In genomic region chr7:144677341-144678086, GRCm38 (mm10) we compare ENCODE assay signal across 11 mouse cellular contexts.
DNase-seq lines count a peak whose midpoint lies in the region; ATAC-seq and TF ChIP-seq lines count a peak whose summit lies in the region.
"Had no signal": no experiment of that assay in that cellular context is flagged by ENCODE, and none has a peak within 500 bp of the region (broad histone marks: within the 10 kb centered on the region; RNA-seq: fewer than 3 reads in every experiment).

No protein-coding gene starts in this region.

- H3K9me3 ChIP-seq in heart, embryonic 11.5 days (replicated peaks; ENCODE audit: control insufficient read depth, low read length) = no peaks in the 10 kb centered on the region
- no peaks in the 10 kb centered on the region for H3K9me3 ChIP-seq in lung, postnatal 0 days (ENCODE audit: low read length)
- H3K9me3 ChIP-seq in limb, embryonic 12.5 days = no peaks in the 10 kb centered on the region
- H3K9me3 ChIP-seq in stomach, postnatal 0 days (ENCODE audit: control insufficient read depth, low read length) = no peaks in the 10 kb centered on the region

- peak; percentile 32 for TF ChIP-seq CTCF in lung, postnatal 0 days (IDR thresholded peaks at IDR 0.05)
- TF ChIP-seq CTCF in stomach, postnatal 0 days (IDR thresholded peaks at IDR 0.05; ENCODE audit: low read depth) = no peak

- intact Hi-C loops in heart, postnatal 14 days (cut with DNase I) = no loop called here

- H3K4me1 ChIP-seq in heart, embryonic 11.5 days (ENCODE audit: control insufficient read depth, insufficient read depth, low read length) = peaks cover 7% of the 10 kb centered on the region
- H3K4me1 ChIP-seq in lung, postnatal 0 days (ENCODE audit: insufficient read depth, low read depth, low read length) = peaks cover 6% of the 10 kb centered on the region; the same call in 1 of the 2 replicates
- H3K4me1 ChIP-seq in limb, embryonic 12.5 days (replicated peaks) = 0 out of 2 replicates have a peak, but pooled peaks cover 4% of the 10 kb centered on the region
- H3K4me1 ChIP-seq in stomach, postnatal 0 days (replicated peaks; ENCODE audit: control insufficient read depth, insufficient read depth) = peaks cover 5% of the 10 kb centered on the region; the same call in 1 of the 2 replicates

- no peak for DNase-seq in heart, postnatal 14 days
- no peak for DNase-seq in lung, postnatal 0 days (ENCODE audit: low spot score)
- no peak for DNase-seq in lung, postnatal 14 days
- no peak for DNase-seq in stomach, postnatal 0 days (ENCODE audit: low spot score)
- no peak for DNase-seq in right cerebral cortex, postnatal 36 days (ENCODE audit: low spot score in 2 of 2)
- no peak for DNase-seq in frontal cortex, postnatal 36 days (ENCODE audit: low spot score in 2 of 2)
- DNase-seq: cerebellum, adult 8-10 months; gastrocnemius, postnatal 10 days had no signal

- H3K27ac ChIP-seq in heart, embryonic 11.5 days (ENCODE audit: low read depth, low read length) = no peak overlapping the region
- 0 out of 2 replicates have a peak overlapping the region, but pooled peaks have one; percentile 44 for H3K27ac ChIP-seq in lung, postnatal 0 days (ENCODE audit: low read length)
- no peak overlapping the region for H3K27ac ChIP-seq in limb, embryonic 12.5 days
- H3K27ac ChIP-seq in stomach, postnatal 0 days (replicated peaks) = no peak overlapping the region

- TF ChIP-seq EP300 in lung, postnatal 0 days (IDR thresholded peaks at IDR 0.05) = no peak
- TF ChIP-seq EP300 in stomach, postnatal 0 days (optimal IDR thresholded peaks at IDR 0.05) = no peak

- H3K9ac ChIP-seq in heart, embryonic 11.5 days (ENCODE audit: low read depth, low read length) = no peak overlapping the region
- H3K9ac ChIP-seq in lung, postnatal 0 days (replicated peaks; ENCODE audit: low read depth) = peak overlapping the region; percentile 41
- no peak overlapping the region for H3K9ac ChIP-seq in limb, embryonic 12.5 days (replicated peaks)
- H3K9ac ChIP-seq in stomach, postnatal 0 days (ENCODE audit: low read length) = 0 out of 2 replicates have a peak overlapping the region, but pooled peaks have one; percentile 27

- H3K27me3 ChIP-seq in heart, embryonic 11.5 days (ENCODE audit: control insufficient read depth, insufficient read depth, low read length) = peaks cover 40% of the 10 kb centered on the region
- 0 out of 2 replicates have a peak, but pooled peaks cover 3% of the 10 kb centered on the region for H3K27me3 ChIP-seq in lung, postnatal 0 days (replicated peaks; ENCODE audit: insufficient read depth, low read length)
- H3K27me3 ChIP-seq in limb, embryonic 12.5 days = peaks cover 50% of the 10 kb centered on the region
- H3K27me3 ChIP-seq in stomach, postnatal 0 days (ENCODE audit: control insufficient read depth, insufficient read depth, low read length) = no peaks in the 10 kb centered on the region

- 27% methylated on average over 12 of the region's 12 CpGs for WGBS in heart, embryonic 11.5 days (ENCODE audit: insufficient replicate concordance)
- 44% methylated on average over 12 of the region's 12 CpGs for WGBS in lung, postnatal 0 days
- WGBS in limb, embryonic 12.5 days = 35% methylated on average over 10 of the region's 12 CpGs
- WGBS in stomach, postnatal 0 days = 57% methylated on average over 12 of the region's 12 CpGs

- H3K4me3 ChIP-seq in heart, embryonic 11.5 days (ENCODE audit: low read depth, low read length) = peak overlapping the region; percentile 45; the same call in 1 of the 2 replicates
- H3K4me3 ChIP-seq in lung, postnatal 0 days (ENCODE audit: low read depth, low read length) = peak overlapping the region; percentile 41
- no peak overlapping the region for H3K4me3 ChIP-seq in limb, embryonic 12.5 days (replicated peaks)
- peak overlapping the region; percentile 44 for H3K4me3 ChIP-seq in stomach, postnatal 0 days (ENCODE audit: low read depth, low read length)

- peak overlapping the region; percentile 74 for H3K4me2 ChIP-seq in heart, embryonic 11.5 days
- H3K4me2 ChIP-seq in lung, postnatal 0 days (replicated peaks; ENCODE audit: low read depth, low read length) = peak overlapping the region; percentile 68
- H3K4me2 ChIP-seq in limb, embryonic 12.5 days = peak overlapping the region; percentile 81; the same call in 1 of the 2 replicates
- peak overlapping the region; percentile 77 for H3K4me2 ChIP-seq in stomach, postnatal 0 days (replicated peaks; ENCODE audit: low read depth)

- no peaks in the 10 kb centered on the region for H3K36me3 ChIP-seq in heart, embryonic 11.5 days (ENCODE audit: control insufficient read depth, insufficient read depth, low read length)
- H3K36me3 ChIP-seq in lung, postnatal 0 days (ENCODE audit: insufficient read depth, low read length) = no peaks in the 10 kb centered on the region
- no peaks in the 10 kb centered on the region for H3K36me3 ChIP-seq in limb, embryonic 12.5 days
- no peaks in the 10 kb centered on the region for H3K36me3 ChIP-seq in stomach, postnatal 0 days (ENCODE audit: control insufficient read depth, insufficient read depth, low read length)

- ATAC-seq in heart, embryonic 11.5 days (replicated peaks; ENCODE audit: insufficient number of reproducible peaks, low FRiP score, low TSS enrichment) = 0 out of 2 replicates have a peak, but pooled peaks have one; percentile 31
- ATAC-seq in lung, postnatal 0 days = 0 out of 2 replicates have a peak, but pooled peaks have one; percentile 6
- no peak for ATAC-seq in limb, embryonic 12.5 days (ENCODE audit: insufficient number of reproducible peaks, insufficient read depth, low FRiP score, low TSS enrichment, low read depth)
- no peak for ATAC-seq in stomach, postnatal 0 days (ENCODE audit: low FRiP score, low TSS enrichment)
- ATAC-seq: CD4-positive, CD25-positive, alpha-beta regulatory T cell, adult 4 months had no signal

Comparison
In these comparisons a context has a peak if more than half of its experiments do, and no peak if none do; other contexts are left out.
1. ATAC-seq: peak in heart, embryonic 11.5 days (single experiment) and lung, postnatal 0 days (single experiment); none in limb, embryonic 12.5 days (single experiment) and stomach, postnatal 0 days (single experiment).
2. H3K9ac ChIP-seq: peak in lung, postnatal 0 days (single experiment) and stomach, postnatal 0 days (single experiment); none in heart, embryonic 11.5 days (single experiment) and limb, embryonic 12.5 days (single experiment).
3. Peak in every context shown above with its lines, with median percentiles within 50 percentile points of each other: H3K4me2 ChIP-seq.